Mouse (Mus musculus) 3134 (cell line): Measurements from ENCODE around the gene Prcd.

ENCODE experiments used
- DNase-seq: peaks from one replicate; pipeline ENCODE4 v3.0.0-alpha.2; 2011; ENCODE audit warnings: low spot score; ENCODE audit not compliant: insufficient read length; ENCODE audit errors: extremely low read depth

Gene Prcd

DNA sequence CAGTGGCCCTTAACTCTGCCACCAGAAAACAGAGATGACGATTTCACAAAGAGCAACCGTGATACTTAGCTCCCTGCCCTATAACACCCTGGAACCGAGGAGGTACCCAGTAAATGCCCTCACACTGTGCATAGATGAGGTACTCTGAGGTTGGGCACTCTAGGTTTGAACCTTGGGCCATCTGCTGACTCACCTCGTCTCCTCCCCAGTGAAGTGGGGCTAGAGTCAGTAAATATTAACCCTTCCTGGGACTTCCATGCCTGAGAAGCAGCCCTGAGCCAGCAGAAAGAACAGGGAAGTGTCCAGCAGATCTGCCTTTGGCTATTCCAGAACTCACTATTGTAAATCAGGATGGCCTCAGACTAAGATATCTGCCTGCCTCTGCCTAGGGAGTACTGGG is 30.4 kb downstream of the Prcd start:
- DNase-seq, result no peak

GRCm38 (mm10) chr11:116685729-116686128 is 32.4 kb downstream of the Prcd start:
- DNase-seq, result no peak

DNA sequence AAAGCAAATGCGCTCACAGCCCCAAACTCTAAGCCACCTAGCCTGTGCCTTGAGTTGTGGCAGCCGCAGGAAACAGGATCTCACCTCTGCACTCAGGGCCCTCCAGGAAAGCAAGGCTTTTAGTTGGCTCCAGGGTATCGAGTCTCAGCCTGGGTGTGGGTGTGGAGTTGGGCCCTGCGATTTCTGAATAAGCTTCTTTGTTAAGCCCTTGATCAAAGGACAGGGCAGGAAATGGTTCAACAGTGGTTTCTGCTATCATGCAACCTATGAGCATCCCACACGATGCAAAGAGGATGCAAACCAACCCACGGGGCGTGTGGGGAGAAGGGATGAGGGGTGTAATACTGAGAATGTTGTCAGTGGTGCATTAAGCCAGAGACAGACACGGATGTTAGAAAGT is 34.6 kb downstream of the Prcd start:
- DNase-seq, result no peak

GRCm38 (mm10) chr11:116689622-116690021 is 36.3 kb downstream of the Prcd start:
- DNase-seq, result no peak

DNA sequence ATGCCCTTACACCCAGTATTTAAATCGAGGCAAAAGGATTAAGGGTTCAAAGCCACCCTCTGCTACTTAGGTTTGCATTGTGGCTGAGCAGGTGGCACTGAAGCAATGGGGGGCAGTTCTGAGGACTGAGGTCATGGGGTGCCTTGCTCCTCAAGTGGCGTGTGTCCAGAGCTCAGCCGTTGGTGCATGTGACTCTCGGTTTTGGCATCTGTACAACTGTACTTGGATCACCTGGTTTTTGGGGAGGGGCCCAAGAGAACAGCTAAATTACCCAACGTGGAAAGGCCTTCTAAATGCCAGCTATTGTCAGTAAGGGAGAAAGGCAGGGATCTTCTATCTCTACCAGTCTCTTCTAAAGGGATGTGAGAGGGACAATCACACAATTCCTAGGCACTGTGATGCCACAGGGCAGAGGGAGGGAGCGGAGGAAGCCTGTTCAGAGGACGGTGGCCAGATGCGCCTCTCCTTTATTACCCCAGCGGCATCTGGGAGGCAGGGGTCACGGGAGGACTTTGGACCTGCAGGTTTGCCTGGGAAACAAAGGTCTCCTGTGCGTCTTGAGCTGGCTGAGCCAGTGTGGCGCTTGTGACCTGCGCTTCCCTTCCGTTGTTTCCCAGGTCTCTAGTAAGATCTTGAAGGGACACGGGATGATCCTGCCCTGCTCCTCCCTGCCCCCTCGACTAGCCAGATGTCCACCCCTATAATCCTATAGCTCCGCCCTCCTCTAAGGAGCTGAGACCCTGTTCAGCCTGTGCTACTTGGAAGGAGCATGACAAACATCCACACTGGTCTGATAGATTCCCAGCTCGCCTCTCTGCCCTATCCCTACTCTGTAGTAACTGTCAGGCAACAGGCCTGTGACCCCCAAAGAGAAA is 37.6 kb downstream of the Prcd start:
- DNase-seq, result no peak

- DNase-seq, result no peak
Observed at GRCm38 (mm10) chr11:116693899-116694249, 40.5 kb downstream of the Prcd start.

- DNase-seq, result no peak
Observed at GRCm38 (mm10) chr11:116694250-116695193, 41.2 kb downstream of the Prcd start.

DNA sequence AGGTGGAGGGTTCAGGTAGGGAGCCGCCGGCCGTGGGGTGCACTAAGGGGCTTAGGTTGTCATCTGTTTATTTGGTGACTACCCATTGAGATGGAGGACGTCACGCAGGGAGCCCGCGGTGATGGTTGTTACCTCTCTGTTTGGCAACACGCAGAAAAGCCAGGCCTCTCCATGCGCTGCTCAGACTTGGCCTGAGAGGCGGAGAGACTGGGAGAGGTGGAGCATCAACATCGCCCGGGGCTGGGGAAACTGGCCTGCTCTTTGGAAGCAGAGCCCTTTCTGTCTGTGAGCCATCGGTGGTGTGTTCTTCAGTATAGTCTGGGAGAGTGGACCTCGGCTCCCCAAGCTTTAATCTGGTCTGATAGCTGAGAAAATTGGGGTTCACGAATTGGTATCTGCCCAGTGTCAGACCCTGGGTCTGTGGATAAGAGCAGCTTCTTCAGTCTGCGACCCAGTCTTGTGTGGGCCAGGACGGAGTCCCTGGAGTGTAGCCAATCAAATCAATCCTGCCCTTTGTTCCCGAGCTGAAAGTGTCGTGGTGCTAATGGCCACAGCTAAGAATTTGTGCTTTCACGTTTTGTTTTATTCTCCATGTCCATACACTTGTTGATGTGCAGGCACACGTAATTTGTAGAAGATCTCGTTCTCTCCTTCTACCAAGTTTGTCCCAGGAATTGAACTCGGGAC is 42.0 kb downstream of the Prcd start:
- no peak for DNase-seq

GRCm38 (mm10) chr11:116696426-116696825 is 43.1 kb downstream of the Prcd start:
- DNase-seq, result no peak

DNA sequence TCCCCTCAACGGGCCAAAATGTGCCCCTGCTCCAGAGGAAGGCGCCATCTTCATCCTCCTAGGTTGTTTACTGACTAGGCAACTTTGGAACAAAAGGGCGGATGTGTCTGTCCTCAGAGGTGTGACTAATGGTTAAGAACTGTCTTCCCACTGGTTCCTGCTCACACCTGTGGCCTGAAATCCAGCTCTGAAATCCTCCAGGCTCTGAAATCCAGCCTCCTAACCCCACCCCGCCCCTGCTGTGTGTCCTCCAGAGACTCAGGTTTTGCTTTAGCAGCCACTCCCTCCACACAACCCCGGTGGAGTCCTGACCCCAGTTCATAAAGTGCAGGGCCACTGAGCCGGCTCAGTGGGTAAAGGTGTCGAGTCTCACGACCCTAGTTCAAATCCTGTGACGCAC is 44.2 kb downstream of the Prcd start:
- DNase-seq, result no peak

- DNase-seq, result peak; percentile 61
Observed at GRCm38 (mm10) chr11:116701377-116701841, 48.1 kb downstream of the Prcd start.

GRCm38 (mm10) chr11:116704336-116705035 is 51.2 kb downstream of the Prcd start:
- DNase-seq, result no peak

GRCm38 (mm10) chr11:116705204-116705608 is 51.9 kb downstream of the Prcd start:
- no peak for DNase-seq

GRCm38 (mm10) chr11:116706363-116706762 is 53.0 kb downstream of the Prcd start:
- no peak for DNase-seq

DNA sequence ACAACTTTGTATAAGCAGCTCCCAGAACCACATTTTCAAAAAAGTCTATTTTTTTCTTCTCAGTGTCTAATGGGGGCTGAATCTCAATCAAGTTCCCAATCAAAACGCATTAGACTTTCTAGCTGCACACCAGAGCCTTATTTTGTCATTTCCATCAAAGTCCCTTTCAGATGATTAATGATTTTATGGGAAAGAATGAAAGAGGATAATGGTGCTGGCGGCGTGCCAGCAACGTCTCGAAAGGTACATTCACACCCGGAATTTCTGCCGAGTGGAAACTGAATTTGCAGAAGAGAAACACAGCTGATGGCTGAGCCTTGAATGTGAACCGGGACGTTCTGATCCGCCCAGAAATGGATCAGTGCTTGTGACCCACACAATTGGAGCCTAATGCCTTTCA is 56.8 kb downstream of the Prcd start:
- DNase-seq, result no peak

DNA sequence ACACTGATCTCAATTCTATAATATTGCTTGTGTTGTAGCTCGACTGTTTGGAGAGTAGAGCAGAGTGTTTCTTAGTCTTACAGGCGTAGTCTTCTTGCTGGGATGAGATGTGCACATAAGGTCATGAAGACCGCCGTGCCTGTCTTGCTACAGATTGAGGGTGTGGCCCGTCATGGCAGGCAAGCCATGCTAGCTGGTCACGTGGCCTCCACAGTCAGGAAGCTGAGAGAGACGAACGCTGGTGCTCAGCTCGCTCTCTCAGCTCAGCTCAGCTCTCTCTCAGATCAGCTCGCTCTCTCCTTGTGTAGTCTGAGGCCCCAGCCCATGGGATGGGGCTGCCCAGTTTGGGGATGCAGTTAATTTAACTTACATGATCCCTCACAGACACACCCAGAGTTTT is 57.5 kb downstream of the Prcd start:
- DNase-seq, result no peak

DNA sequence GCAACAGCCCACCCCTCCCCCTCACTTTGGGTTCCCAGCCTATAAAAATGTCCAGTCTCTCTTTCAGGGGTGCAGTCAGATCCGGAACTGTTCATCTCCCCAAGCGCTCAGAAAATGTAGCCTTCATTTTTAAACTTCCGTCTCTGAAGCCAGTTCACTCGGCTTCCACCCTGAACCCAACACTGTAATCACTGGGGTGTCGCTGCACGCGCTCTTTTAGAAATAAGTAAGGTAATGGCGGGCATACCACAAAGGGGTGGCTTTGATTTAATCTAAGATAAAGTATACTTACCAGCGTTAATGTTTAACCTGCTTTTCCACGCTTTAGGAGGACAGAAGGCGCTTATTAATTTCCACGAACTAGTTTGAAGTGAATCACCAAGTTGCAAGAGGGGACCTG is 60.7 kb downstream of the Prcd start:
- DNase-seq, result no peak
